In the genomic region with DNA sequence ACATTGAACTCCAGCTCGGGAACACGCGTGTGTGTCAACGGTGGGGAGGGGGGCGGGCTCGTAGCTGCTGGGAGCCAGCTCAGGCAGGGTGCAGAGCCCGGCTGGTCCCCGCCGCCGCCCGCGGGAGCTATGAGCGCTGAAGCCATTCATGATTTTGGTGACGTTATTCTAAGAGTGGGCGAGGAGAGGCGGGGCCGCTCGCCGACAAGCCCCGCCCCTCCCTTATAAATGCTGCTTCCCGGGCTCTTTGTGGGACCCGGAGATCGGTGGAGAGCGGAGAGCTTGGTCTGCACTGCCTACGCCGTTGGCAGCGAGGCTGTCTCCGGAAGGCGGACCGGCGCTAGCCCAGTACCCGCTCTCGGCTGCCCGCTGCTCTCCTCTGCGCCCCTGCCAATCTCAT, we compare ENCODE assay signal across 8 mouse cellular contexts. TPM values are rescaled to one million over a fixed set of nuclear protein-coding genes. Genes with fewer than 3 reads are reported as not detected.
DNase-seq lines count a peak whose midpoint lies in the region; ATAC-seq lines count a peak whose summit lies in the region.

A gene (plus strand): TSS at position 253 of the 400 bp plus-strand sequence.

- H3K36me3 ChIP-seq in forebrain, embryonic 11.5 days (ENCODE audit: control insufficient read depth, insufficient read depth, low read length), result no peaks in the 10 kb centered on the region
- peaks cover 17% of the 10 kb centered on the region for H3K36me3 ChIP-seq in heart, embryonic 15.5 days
- H3K36me3 ChIP-seq in liver, embryonic 13.5 days, result no peaks in the 10 kb centered on the region
- H3K36me3 ChIP-seq in stomach, embryonic 14.5 days (ENCODE audit: control insufficient read depth, insufficient read depth, low read length), result peaks cover 5% of the 10 kb centered on the region; the same call in 1 of the 2 replicates

- H3K4me2 ChIP-seq in forebrain, embryonic 11.5 days (ENCODE audit: low read depth, low read length, severe bottlenecking), result peak within 1 kb of the TSS; percentile 81
- peak within 1 kb of the TSS; percentile 86 for H3K4me2 ChIP-seq in heart, embryonic 15.5 days
- peak within 1 kb of the TSS; percentile 82 for H3K4me2 ChIP-seq in liver, embryonic 13.5 days
- peak within 1 kb of the TSS; percentile 94 for H3K4me2 ChIP-seq in stomach, embryonic 14.5 days (replicated peaks; ENCODE audit: low read depth, low read length)

- no peaks in the 10 kb centered on the region; the same call in 1 of the 2 replicates for H3K27me3 ChIP-seq in forebrain, embryonic 11.5 days (ENCODE audit: control insufficient read depth, insufficient read depth, low read length)
- no peaks in the 10 kb centered on the region for H3K27me3 ChIP-seq in heart, embryonic 15.5 days
- peaks cover 39% of the 10 kb centered on the region for H3K27me3 ChIP-seq in liver, embryonic 13.5 days
- no peaks in the 10 kb centered on the region for H3K27me3 ChIP-seq in stomach, embryonic 14.5 days (ENCODE audit: control insufficient read depth, insufficient read depth, low read length)

- peak within 1 kb of the TSS; percentile 87 for H3K9ac ChIP-seq in forebrain, embryonic 11.5 days (ENCODE audit: low read length)
- peak within 1 kb of the TSS; percentile 97 for H3K9ac ChIP-seq in heart, embryonic 15.5 days
- H3K9ac ChIP-seq in liver, embryonic 13.5 days, result peak within 1 kb of the TSS; percentile 68
- H3K9ac ChIP-seq in stomach, embryonic 14.5 days (replicated peaks; ENCODE audit: low read depth, low read length), result peak within 1 kb of the TSS; percentile 57

- peak; percentile 91 for ATAC-seq in forebrain, embryonic 11.5 days (replicated peaks; ENCODE audit: low FRiP score)
- peak; percentile 87 for ATAC-seq in heart, embryonic 15.5 days (replicated peaks; ENCODE audit: insufficient number of reproducible peaks, insufficient read depth, low FRiP score, low read depth)
- peak; percentile 79 for ATAC-seq in liver, embryonic 13.5 days (ENCODE audit: low read depth)
- peak; percentile 87 for ATAC-seq in stomach, embryonic 14.5 days (ENCODE audit: insufficient number of reproducible peaks, insufficient read depth, low FRiP score, low read depth)

- H3K4me3 ChIP-seq in forebrain, embryonic 11.5 days (ENCODE audit: low read depth, low read length), result peak within 1 kb of the TSS; percentile 62
- H3K4me3 ChIP-seq in heart, embryonic 15.5 days, result peak within 1 kb of the TSS; percentile 88
- peak within 1 kb of the TSS; percentile 59 for H3K4me3 ChIP-seq in liver, embryonic 13.5 days (replicated peaks)
- H3K4me3 ChIP-seq in stomach, embryonic 14.5 days (ENCODE audit: low read depth, low read length), result peak within 1 kb of the TSS; percentile 65

- DNase-seq in B cell, adult 2 months, result peak; percentile 99
- DNase-seq in brain, embryonic 18.5 days (ENCODE audit: low read depth, low spot score), result peak; percentile 89
- peak; percentile 95 for DNase-seq in forebrain, embryonic 11.5 days (ENCODE audit: low spot score)
- DNase-seq in kidney, postnatal 25 days, result peak; percentile 93
- DNase-seq in liver, embryonic 13.5 days, result peak; percentile 67
- peak; percentile 95 to 96 for DNase-seq in natural killer cell, adult 2 months (ENCODE audit: low spot score in 2 of 2)

- H3K9me3 ChIP-seq in forebrain, embryonic 11.5 days (ENCODE audit: control insufficient read depth, low read length), result no peaks in the 10 kb centered on the region
- H3K9me3 ChIP-seq in heart, embryonic 15.5 days (replicated peaks), result no peaks in the 10 kb centered on the region
- no peaks in the 10 kb centered on the region for H3K9me3 ChIP-seq in liver, embryonic 13.5 days (replicated peaks)
- H3K9me3 ChIP-seq in stomach, embryonic 14.5 days (ENCODE audit: control insufficient read depth, low read depth, low read length), result no peaks in the 10 kb centered on the region

- WGBS in forebrain, embryonic 11.5 days, result under 1% methylated on average over 35 of the region's 35 CpGs
- WGBS in heart, embryonic 15.5 days, result under 1% methylated on average over 35 of the region's 35 CpGs
- under 1% methylated on average over 35 of the region's 35 CpGs for WGBS in liver, embryonic 13.5 days (ENCODE audit: insufficient replicate concordance)
- under 1% methylated on average over 35 of the region's 35 CpGs for WGBS in stomach, embryonic 14.5 days

- peaks cover 2% of the 10 kb centered on the region; the same call in 1 of the 2 replicates for H3K4me1 ChIP-seq in forebrain, embryonic 11.5 days (replicated peaks; ENCODE audit: control insufficient read depth, insufficient read depth, low read length)
- H3K4me1 ChIP-seq in heart, embryonic 15.5 days (replicated peaks), result peaks cover 18% of the 10 kb centered on the region
- peaks cover 23% of the 10 kb centered on the region for H3K4me1 ChIP-seq in liver, embryonic 13.5 days (replicated peaks)
- peaks cover 15% of the 10 kb centered on the region; the same call in 1 of the 2 replicates for H3K4me1 ChIP-seq in stomach, embryonic 14.5 days (ENCODE audit: control insufficient read depth, insufficient read depth, low read length)

- peak within 1 kb of the TSS; percentile 66 for H3K27ac ChIP-seq in forebrain, embryonic 11.5 days (ENCODE audit: low read depth, low read length)
- peak within 1 kb of the TSS; percentile 95 for H3K27ac ChIP-seq in heart, embryonic 15.5 days
- H3K27ac ChIP-seq in liver, embryonic 13.5 days, result peak within 1 kb of the TSS; percentile 58; the same call in 1 of the 2 replicates
- H3K27ac ChIP-seq in stomach, embryonic 14.5 days (ENCODE audit: low read length), result peak within 1 kb of the TSS; percentile 84

RNA-seq across cellular contexts. Expression of the gene that starts here (rescaled TPM):
- 2.9 and 3.3 TPM in 2 replicates for polyA plus RNA-seq in forebrain, embryonic 11.5 days (2014; fragmentation: Nextera tagmentation; extraction: Ambion mirVana)
- polyA plus RNA-seq in heart, embryonic 15.5 days (2015; fragmentation: Nextera tagmentation; extraction: Ambion mirVana), result 23.2 and 29.0 TPM in 2 replicates
- polyA plus RNA-seq in liver, embryonic 13.5 days (2015; fragmentation: Nextera tagmentation; extraction: Ambion mirVana), result 0.92 and 0.93 TPM in 2 replicates
- 4.6 and 5.1 TPM in 2 replicates for polyA plus RNA-seq in stomach, embryonic 14.5 days (2014; fragmentation: Nextera tagmentation; extraction: Ambion mirVana)

Comparison
In these comparisons a context has a peak if more than half of its experiments do, and no peak if none do; other contexts are left out.
1. Peak in every context shown above with its lines: DNase-seq, ATAC-seq, H3K4me3 ChIP-seq and H3K27ac ChIP-seq.
2. Peak in DNase-seq, ATAC-seq, H3K4me3 ChIP-seq, H3K27ac ChIP-seq, H3K9ac ChIP-seq and H3K4me2 ChIP-seq in liver, embryonic 13.5 days; RNA of the gene not detected or under 1 TPM.